Mouse (Mus musculus): ENCODE results near the gene Gigyf2. TPM values are rescaled to one million over a fixed set of nuclear protein-coding genes. Genes with fewer than 3 reads are reported as not detected.
A peak's percentile ranks its signal among the peaks of the same experiment; 100 is the strongest.
"Not testable (repeated sequence)": the region's sequence is repeated elsewhere in the genome, so short reads cannot be mapped to it uniquely, and the experiment has no call there.

Gene Gigyf2
- total and polyA plus RNA-seq, 3 experiments: 27.1 to 70.6 TPM; not detected in 1

GRCm38 (mm10) chr1:87468321-87468720 is 141.5 kb downstream of the Gigyf2 start:
- DNase-seq (ENCODE audit: low read depth, low spot score): peak; percentile 52
- no peak overlapping the region for H3K27ac ChIP-seq (ENCODE audit: control insufficient read depth, low read depth, low read length)
- H3K36me3 ChIP-seq (ENCODE audit: control insufficient read depth in 1 of 2, insufficient read depth in 2 of 2, low read length in 2 of 2): no peaks in the 10 kb centered on the region
- no peak overlapping the region for H3K9ac ChIP-seq (ENCODE audit: control insufficient read depth, low read depth, low read length, poor library complexity, severe bottlenecking)
- H3K27me3 ChIP-seq (ENCODE audit: control insufficient read depth in 1 of 2, insufficient read depth in 2 of 2, low read length in 2 of 2): peaks cover 0 to under 1% of the 10 kb centered on the region in 2 experiments; a peak in 2 of 4 replicates
- no peak overlapping the region for H3K4me3 ChIP-seq (ENCODE audit: control insufficient read depth in 1 of 2, insufficient read depth in 1 of 2, low read depth in 2 of 2, low read length in 2 of 2)
- no peaks in the 10 kb centered on the region for H3K9me3 ChIP-seq (replicated peaks; ENCODE audit: insufficient read depth, low read length)
- no peaks in the 10 kb centered on the region for H3K4me1 ChIP-seq (ENCODE audit: control insufficient read depth in 1 of 2, insufficient read depth in 2 of 2, low read length in 2 of 2)
- TF ChIP-seq SMC3 (IDR thresholded peaks at IDR 0.05; ENCODE audit: low read depth, low read length) (peak; percentile 83), ZNF384 (IDR thresholded peaks at IDR 0.05; ENCODE audit: low read depth, low read length) (peak; percentile 63), CTCF (IDR thresholded peaks at IDR 0.05 in 2 of 3, conservative IDR thresholded peaks at IDR 0.05 in 1 of 3; ENCODE audit: control insufficient read depth in 1 of 3, insufficient read depth in 1 of 3, low read depth in 2 of 3, low read length in 3 of 3, poor library complexity in 1 of 3, severe bottlenecking in 1 of 3) (peak in 2 of 3 experiments; percentile 12 to 66; a peak in 3 of 6 replicates), EP300 (IDR thresholded peaks at IDR 0.05; ENCODE audit: low read depth in 1 of 2, low read length in 2 of 2) (no peak), NELFE (IDR thresholded peaks at IDR 0.05; ENCODE audit: low read depth, low read length) (no peak), MAZ (IDR thresholded peaks at IDR 0.05; ENCODE audit: low read depth, low read length) (no peak), ZC3H11A (IDR thresholded peaks at IDR 0.05; ENCODE audit: low read depth, low read length) (peak; percentile 67), RAD21 (IDR thresholded peaks at IDR 0.05; ENCODE audit: low read depth, low read length) (peak; percentile 73), JUND (IDR thresholded peaks at IDR 0.05; ENCODE audit: low read depth, low read length) (no peak)
- H3K79me2 ChIP-seq (ENCODE audit: control insufficient read depth, insufficient read depth, low read length, poor library complexity): no peaks in the 10 kb centered on the region

- H3K27me3 ChIP-seq (ENCODE audit: control insufficient read depth in 1 of 2, insufficient read depth in 2 of 2, low read length in 2 of 2); DNase-seq (ENCODE audit: low read depth, low spot score); H3K36me3 ChIP-seq (ENCODE audit: control insufficient read depth in 1 of 2, insufficient read depth in 2 of 2, low read length in 2 of 2); H3K9me3 ChIP-seq (replicated peaks; ENCODE audit: insufficient read depth, low read length); H3K4me1 ChIP-seq (ENCODE audit: control insufficient read depth in 1 of 2, insufficient read depth in 2 of 2, low read length in 2 of 2); H3K9ac ChIP-seq (ENCODE audit: control insufficient read depth, low read depth, low read length, poor library complexity, severe bottlenecking); H3K27ac ChIP-seq (ENCODE audit: control insufficient read depth, low read depth, low read length); H3K4me3 ChIP-seq (ENCODE audit: control insufficient read depth in 1 of 2, insufficient read depth in 1 of 2, low read depth in 2 of 2, low read length in 2 of 2); H3K79me2 ChIP-seq (ENCODE audit: control insufficient read depth, insufficient read depth, low read length, poor library complexity): not testable (repeated sequence)
Observed at GRCm38 (mm10) chr1:87469971-87470370, 143.2 kb downstream of the Gigyf2 start, which contains the start of gene Snorc. Snorc (plus strand) TSS chr1:87470271.

GRCm38 (mm10) chr1:87471914-87472313 is 145.1 kb downstream of the Gigyf2 start:
- peaks cover 0 to 3% of the 10 kb centered on the region in 2 experiments; a peak in 2 of 4 replicates for H3K27me3 ChIP-seq (ENCODE audit: control insufficient read depth in 1 of 2, insufficient read depth in 2 of 2, low read length in 2 of 2)

More at GRCm38 (mm10) chr1:87471914-87472313, 145.1 kb downstream of the Gigyf2 start:
- Histone ChIP-seq H3K27ac (ENCODE audit: control insufficient read depth, low read depth, low read length) (no peak overlapping the region), H3K4me1 (ENCODE audit: control insufficient read depth in 1 of 2, insufficient read depth in 2 of 2, low read length in 2 of 2) (no peaks in the 10 kb centered on the region), H3K79me2 (ENCODE audit: control insufficient read depth, insufficient read depth, low read length, poor library complexity) (no peaks in the 10 kb centered on the region), H3K9ac (ENCODE audit: control insufficient read depth, low read depth, low read length, poor library complexity, severe bottlenecking) (no peak overlapping the region), H3K36me3 (ENCODE audit: control insufficient read depth in 1 of 2, insufficient read depth in 2 of 2, low read length in 2 of 2) (no peaks in the 10 kb centered on the region), H3K4me3 (ENCODE audit: control insufficient read depth in 1 of 2, insufficient read depth in 1 of 2, low read depth in 2 of 2, low read length in 2 of 2) (no peak overlapping the region), H3K9me3 (replicated peaks; ENCODE audit: insufficient read depth, low read length) (no peaks in the 10 kb centered on the region)
- TF ChIP-seq EP300 (IDR thresholded peaks at IDR 0.05; ENCODE audit: low read depth in 1 of 2, low read length in 2 of 2) (no peak), USF2 (IDR thresholded peaks at IDR 0.05; ENCODE audit: borderline replicate concordance in 1 of 2, insufficient read depth in 1 of 2, low read depth in 1 of 2, low read length in 2 of 2) (no peak), POLR2AphosphoS5 (IDR thresholded peaks at IDR 0.05; ENCODE audit: borderline replicate concordance, low read depth, low read length) (no peak), SIN3A (IDR thresholded peaks at IDR 0.05; ENCODE audit: low read length) (no peak), E2F4 (IDR thresholded peaks at IDR 0.05; ENCODE audit: borderline replicate concordance, low read depth, low read length) (no peak), ZC3H11A (IDR thresholded peaks at IDR 0.05; ENCODE audit: low read depth, low read length) (no peak), MEF2A (IDR thresholded peaks at IDR 0.05; ENCODE audit: extremely low read depth, insufficient replicate concordance, low read depth, low read length, poor library complexity, severe bottlenecking) (no peak), RAD21 (IDR thresholded peaks at IDR 0.05; ENCODE audit: low read depth, low read length) (no peak), MAZ (IDR thresholded peaks at IDR 0.05; ENCODE audit: low read depth, low read length) (no peak), CHD2 (IDR thresholded peaks at IDR 0.05; ENCODE audit: low read length) (no peak), GATA1 (IDR thresholded peaks at IDR 0.05; ENCODE audit: low read depth, low read length) (no peak), CHD1 (IDR thresholded peaks at IDR 0.05; ENCODE audit: low read depth, low read length) (no peak), GABPA (IDR thresholded peaks at IDR 0.05; ENCODE audit: low read depth, low read length) (no peak), POLR2A (IDR thresholded peaks at IDR 0.05; ENCODE audit: control insufficient read depth in 1 of 2, insufficient read depth in 1 of 2, low read depth in 1 of 2, low read length in 2 of 2, poor library complexity in 1 of 2) (no peak), BHLHE40 (IDR thresholded peaks at IDR 0.05; ENCODE audit: borderline replicate concordance, low read depth, low read length) (no peak), TAL1 (IDR thresholded peaks at IDR 0.05; ENCODE audit: low read length) (no peak), ZKSCAN1 (IDR thresholded peaks at IDR 0.05; ENCODE audit: low read depth, low read length) (no peak), RCOR1 (IDR thresholded peaks at IDR 0.05; ENCODE audit: low read depth, low read length) (no peak)
- DNase-seq (ENCODE audit: low read depth, low spot score): no peak

Data from MEL (cell line).